Mouse (Mus musculus): ENCODE data around the gene Tbpl1.

DNA sequence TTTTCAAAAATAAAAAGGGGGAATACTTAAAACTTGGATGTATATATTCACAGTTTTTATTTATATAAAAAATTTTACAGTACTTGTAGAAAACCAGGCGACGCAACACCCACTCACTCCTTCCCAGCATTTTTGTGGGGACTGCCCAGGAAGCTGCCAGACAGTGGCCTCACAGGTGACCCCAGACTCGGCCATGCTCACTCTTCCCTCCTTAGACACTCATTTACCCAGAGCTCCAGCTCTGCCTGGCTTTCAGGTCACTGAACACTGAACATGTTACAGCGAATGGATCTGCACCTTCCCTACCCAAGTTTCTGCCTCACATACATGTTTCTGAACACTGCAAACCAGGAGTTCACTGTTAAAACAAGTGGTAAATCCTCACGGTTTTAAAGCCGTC lies 27.9 kb downstream of the Tbpl1 start:
- TF ChIP-seq USF1 (IDR thresholded peaks at IDR 0.05; ENCODE audit: low read depth, low read length), result no peak
- no peak for TF ChIP-seq CTCF (IDR thresholded peaks at IDR 0.05 in 2 of 3, conservative IDR thresholded peaks at IDR 0.05 in 1 of 3; ENCODE audit: control insufficient read depth in 1 of 3, insufficient read depth in 1 of 3, low read depth in 2 of 3, low read length in 3 of 3, poor library complexity in 1 of 3, severe bottlenecking in 1 of 3)
- no peak for TF ChIP-seq MAX (IDR thresholded peaks at IDR 0.05; ENCODE audit: low read length)
- TF ChIP-seq TCF12 (IDR thresholded peaks at IDR 0.05; ENCODE audit: low read depth, low read length), result no peak
- no peak for TF ChIP-seq EP300 (IDR thresholded peaks at IDR 0.05; ENCODE audit: low read depth in 1 of 2, low read length in 2 of 2)
- no peak for TF ChIP-seq TBP (IDR thresholded peaks at IDR 0.05; ENCODE audit: low read depth, low read length)
- TF ChIP-seq POLR2A (IDR thresholded peaks at IDR 0.05; ENCODE audit: control insufficient read depth in 1 of 2, insufficient read depth in 1 of 2, low read depth in 1 of 2, low read length in 2 of 2, poor library complexity in 1 of 2), result no peak
- no peak for TF ChIP-seq KAT2A (conservative IDR thresholded peaks at IDR 0.05; ENCODE audit: low read depth, low read length)
- TF ChIP-seq JUND (IDR thresholded peaks at IDR 0.05; ENCODE audit: low read depth, low read length), result no peak
- TF ChIP-seq POLR2AphosphoS5 (IDR thresholded peaks at IDR 0.05; ENCODE audit: borderline replicate concordance, low read depth, low read length), result no peak
- TF ChIP-seq SIN3A (IDR thresholded peaks at IDR 0.05; ENCODE audit: low read length), result no peak
- TF ChIP-seq NRF1 (IDR thresholded peaks at IDR 0.05; ENCODE audit: insufficient read depth, low read depth, low read length, poor library complexity, severe bottlenecking), result no peak

Data from MEL (cell line).